Mouse (Mus musculus) G1E (cell line): ENCODE results near the gene Cdiptos.

ENCODE experiments used
- CTCF ChIP-seq: IDR thresholded peaks from 2 replicates; pipeline ENCODE4 v1.5.1; 2012; ENCODE audit warnings: low read depth, low read length, inconsistent platforms, mixed read lengths
- POLR2AphosphoS5 ChIP-seq: IDR thresholded peaks from 2 replicates; pipeline ENCODE4 v1.6.1; 2012; ENCODE audit warnings: low read depth, low read length, inconsistent platforms; ENCODE audit not compliant: insufficient replicate concordance
- TAL1 ChIP-seq: conservative IDR thresholded peaks from 2 replicates; pipeline ENCODE4 v1.6.1; 2012; ENCODE audit warnings: low read depth, low read length, inconsistent platforms, mixed read lengths

DNA sequence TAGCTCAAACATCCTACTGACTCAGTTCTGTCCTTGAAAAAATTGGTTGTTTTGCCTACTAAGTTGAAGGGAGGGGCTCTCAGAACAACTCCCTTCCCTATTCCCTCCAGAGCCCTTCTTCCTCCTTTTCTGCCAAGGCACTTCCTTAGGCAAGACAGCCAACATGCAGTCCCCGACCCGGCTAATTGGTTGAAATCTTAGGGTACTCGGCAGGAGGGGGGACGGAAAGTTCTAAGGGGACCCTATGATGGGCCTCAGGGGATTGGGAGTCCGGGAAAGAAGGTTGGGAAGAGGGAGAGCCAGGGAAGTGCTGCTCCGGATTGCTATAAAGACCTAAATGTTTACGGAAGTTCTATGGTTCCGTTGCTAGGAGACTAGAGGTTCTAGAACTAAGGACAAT lies 405 bp downstream of the Cdiptos start:
- TF ChIP-seq TAL1 (no peak), POLR2AphosphoS5 (no peak), CTCF (no peak)
